Mouse (Mus musculus): ENCODE measurements around the gene Gdf9. TPM values are rescaled to one million over a fixed set of nuclear protein-coding genes. Genes with fewer than 3 reads are reported as not detected.

Gene Gdf9
- polyA plus RNA-seq, 1 experiment: 1.8 TPM

- TF ChIP-seq POLR2A (IDR thresholded peaks at IDR 0.05; ENCODE audit: borderline replicate concordance, low read depth, low read length): no peak
- 0 out of 2 replicates have a peak, but pooled peaks have one; percentile 22 for TF ChIP-seq CTCF (IDR thresholded peaks at IDR 0.05; ENCODE audit: low read depth, low read length)
- Histone ChIP-seq H3K4me3 (ENCODE audit: insufficient read depth, low read length) (peak within 1 kb of the TSS; percentile 60), H3K27ac (ENCODE audit: insufficient read depth, low read depth, low read length) (no peak within 1 kb of the TSS), H3K4me1 (ENCODE audit: control insufficient read depth, insufficient read depth, low read length) (peaks cover 5% of the 10 kb centered on the region; the same call in 1 of the 2 replicates)
Measured at GRCm38 (mm10) chr11:53456474-53457371, 25.9 kb downstream of the Gdf9 start, which contains the start of the genes Gm10447 and Shroom1. Gm10447 (minus strand) TSS chr11:53457110. Shroom1 (plus strand) TSS chr11:53457205.

DNA sequence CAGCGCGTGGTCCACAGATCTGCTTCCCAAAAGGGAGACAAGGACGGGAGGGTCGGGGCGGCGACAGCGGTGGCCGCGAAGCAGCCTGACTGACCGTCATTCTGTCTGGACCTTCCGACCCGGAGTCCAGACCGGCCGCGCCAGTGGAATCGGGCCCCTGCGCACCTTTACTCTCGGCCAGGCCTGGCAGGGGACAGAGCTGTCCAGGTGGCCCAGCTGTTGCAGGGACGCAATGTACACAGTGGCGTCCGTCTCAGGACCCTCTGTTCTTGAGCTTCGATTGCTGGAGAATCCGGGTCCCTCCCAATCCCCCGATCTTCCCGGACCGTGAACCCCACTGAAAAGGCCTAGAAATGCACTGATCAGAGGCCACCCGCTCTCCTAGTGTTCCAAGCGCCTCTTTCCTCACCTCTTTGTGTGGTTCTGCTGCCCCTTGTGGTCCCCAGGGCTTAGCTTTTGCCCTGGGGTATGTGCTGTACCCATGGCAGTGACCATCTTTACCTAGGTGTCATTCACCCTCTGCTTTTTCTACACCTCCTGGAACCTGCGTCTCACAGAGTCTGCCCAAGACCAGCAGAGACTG lies 26.6 kb downstream of the Gdf9 start:
- Histone ChIP-seq H3K27ac (ENCODE audit: insufficient read depth, low read depth, low read length) (no peak overlapping the region), H3K4me1 (ENCODE audit: control insufficient read depth, insufficient read depth, low read length) (peaks cover 5% of the 10 kb centered on the region; the same call in 1 of the 2 replicates), H3K4me3 (ENCODE audit: insufficient read depth, low read length) (peak overlapping the region; percentile 60)
- TF ChIP-seq POLR2A (IDR thresholded peaks at IDR 0.05; ENCODE audit: borderline replicate concordance, low read depth, low read length) (no peak), CTCF (IDR thresholded peaks at IDR 0.05; ENCODE audit: low read depth, low read length) (no peak)

GRCm38 (mm10) chr11:53458996-53459395 lies 28.2 kb downstream of the Gdf9 start:
- Histone ChIP-seq H3K4me3 (ENCODE audit: insufficient read depth, low read length) (no peak overlapping the region), H3K27ac (ENCODE audit: insufficient read depth, low read depth, low read length) (no peak overlapping the region), H3K4me1 (ENCODE audit: control insufficient read depth, insufficient read depth, low read length) (peaks cover 5% of the 10 kb centered on the region; the same call in 1 of the 2 replicates)
- TF ChIP-seq CTCF (IDR thresholded peaks at IDR 0.05; ENCODE audit: low read depth, low read length) (no peak), POLR2A (IDR thresholded peaks at IDR 0.05; ENCODE audit: borderline replicate concordance, low read depth, low read length) (no peak)

DNA sequence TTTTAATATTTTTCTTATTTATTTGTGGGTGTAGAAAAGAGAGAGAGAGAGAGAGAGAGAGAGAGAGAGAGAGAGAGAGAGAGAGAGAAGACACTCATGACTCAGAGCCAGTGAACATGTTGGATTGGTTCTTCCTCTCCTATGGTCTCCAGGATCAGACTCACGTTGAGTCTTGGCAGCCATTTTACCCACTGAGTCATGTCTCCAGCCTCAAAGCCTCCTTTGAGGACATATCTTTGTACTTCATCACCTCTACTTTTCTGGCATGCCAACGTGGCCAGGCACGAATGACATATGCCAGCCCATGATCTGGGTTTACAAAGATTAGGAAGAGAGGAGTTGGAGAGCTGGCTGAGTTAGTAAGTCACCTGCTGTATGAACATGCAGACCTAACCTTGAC lies 29.4 kb downstream of the Gdf9 start:
- peaks cover 5% of the 10 kb centered on the region; the same call in 1 of the 2 replicates for H3K4me1 ChIP-seq (ENCODE audit: control insufficient read depth, insufficient read depth, low read length)
- no peak for TF ChIP-seq POLR2A (IDR thresholded peaks at IDR 0.05; ENCODE audit: borderline replicate concordance, low read depth, low read length)
- no peak overlapping the region for H3K4me3 ChIP-seq (ENCODE audit: insufficient read depth, low read length)
- H3K27ac ChIP-seq (ENCODE audit: insufficient read depth, low read depth, low read length): no peak overlapping the region

DNA sequence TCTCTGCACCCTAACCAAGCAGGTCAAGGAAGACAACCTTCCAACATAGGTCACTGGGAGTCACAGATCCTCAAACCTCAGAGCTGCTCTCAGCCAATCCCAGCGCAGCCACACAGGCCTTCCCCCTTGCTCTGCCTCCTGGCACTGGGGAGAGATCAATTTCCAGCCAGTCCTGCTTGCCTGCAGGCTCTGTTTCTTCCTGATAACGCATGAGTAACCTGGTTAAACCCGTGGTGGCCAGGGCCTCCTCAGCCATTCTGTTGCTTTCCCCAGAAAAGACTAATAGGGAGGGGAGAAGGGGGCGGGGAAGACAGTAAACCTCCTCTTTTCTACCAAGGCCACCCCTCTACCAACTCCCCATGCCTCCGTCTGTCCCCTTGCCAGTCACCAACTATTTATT lies 30.9 kb downstream of the Gdf9 start:
- H3K4me3 ChIP-seq (ENCODE audit: insufficient read depth, low read length): no peak overlapping the region
- TF ChIP-seq CTCF (IDR thresholded peaks at IDR 0.05; ENCODE audit: low read depth, low read length) (no peak), POLR2A (IDR thresholded peaks at IDR 0.05; ENCODE audit: borderline replicate concordance, low read depth, low read length) (no peak)
- H3K27ac ChIP-seq (ENCODE audit: insufficient read depth, low read depth, low read length): no peak overlapping the region
- 0 out of 2 replicates have a peak, but pooled peaks cover 3% of the 10 kb centered on the region for H3K4me1 ChIP-seq (ENCODE audit: control insufficient read depth, insufficient read depth, low read length)

- no peaks in the 10 kb centered on the region for H3K4me1 ChIP-seq (ENCODE audit: control insufficient read depth, insufficient read depth, low read length)
- H3K4me3 ChIP-seq (ENCODE audit: insufficient read depth, low read length): peak overlapping the region; percentile 51
- no peak for TF ChIP-seq POLR2A (IDR thresholded peaks at IDR 0.05; ENCODE audit: borderline replicate concordance, low read depth, low read length)
- TF ChIP-seq CTCF (IDR thresholded peaks at IDR 0.05; ENCODE audit: low read depth, low read length): no peak
- H3K27ac ChIP-seq (ENCODE audit: insufficient read depth, low read depth, low read length): no peak overlapping the region
Measured at GRCm38 (mm10) chr11:53463551-53464424, 33.0 kb downstream of the Gdf9 start.

DNA sequence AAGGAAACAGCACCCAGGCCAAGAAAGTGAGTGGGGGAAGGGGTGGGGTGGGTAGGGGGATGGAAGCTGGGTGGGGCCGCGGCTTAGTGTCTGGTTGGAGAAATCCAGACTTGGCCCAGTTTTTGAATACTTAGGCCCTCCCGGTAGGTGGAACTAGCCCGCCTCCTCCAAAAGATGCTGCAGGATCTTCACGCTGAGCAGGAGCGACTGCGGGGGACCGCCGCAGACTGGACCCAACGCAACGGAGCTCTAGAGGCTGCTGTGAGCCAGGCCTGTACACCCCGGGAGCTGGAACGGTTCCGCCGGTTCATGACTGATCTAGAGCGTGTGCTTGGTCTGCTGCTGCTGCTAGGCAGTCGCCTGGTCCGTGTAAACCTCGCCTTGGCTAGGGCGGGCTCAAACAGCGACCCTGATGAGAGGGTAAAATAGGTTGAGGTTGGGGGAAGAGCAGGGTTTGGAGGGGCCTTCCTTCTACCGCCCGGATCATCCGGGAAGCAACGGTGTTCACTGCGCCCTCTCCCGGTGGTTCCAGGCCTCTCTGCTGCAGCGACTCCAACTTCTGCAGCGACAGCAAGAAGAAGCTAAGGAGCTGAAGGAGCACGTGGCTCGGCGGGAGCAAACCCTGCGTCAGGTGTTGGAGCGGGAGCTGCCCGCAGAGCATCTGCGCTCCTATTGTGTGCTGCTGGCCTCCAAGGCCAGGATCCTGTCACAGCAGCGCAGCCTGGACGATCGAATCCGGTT lies 35.6 kb downstream of the Gdf9 start:
- H3K4me3 ChIP-seq (ENCODE audit: insufficient read depth, low read length): no peak overlapping the region
- TF ChIP-seq CTCF (IDR thresholded peaks at IDR 0.05; ENCODE audit: low read depth, low read length): peak; percentile 73
- no peak for TF ChIP-seq POLR2A (IDR thresholded peaks at IDR 0.05; ENCODE audit: borderline replicate concordance, low read depth, low read length)
- no peaks in the 10 kb centered on the region for H3K4me1 ChIP-seq (ENCODE audit: control insufficient read depth, insufficient read depth, low read length)
- no peak overlapping the region for H3K27ac ChIP-seq (ENCODE audit: insufficient read depth, low read depth, low read length)

- TF ChIP-seq POLR2A (IDR thresholded peaks at IDR 0.05; ENCODE audit: borderline replicate concordance, low read depth, low read length) (no peak), CTCF (IDR thresholded peaks at IDR 0.05; ENCODE audit: low read depth, low read length) (no peak)
- H3K4me1 ChIP-seq (ENCODE audit: control insufficient read depth, insufficient read depth, low read length): no peaks in the 10 kb centered on the region
- no peak overlapping the region; the same call in 1 of the 2 replicates for H3K4me3 ChIP-seq (ENCODE audit: insufficient read depth, low read length)
- H3K27ac ChIP-seq (ENCODE audit: insufficient read depth, low read depth, low read length): no peak overlapping the region
Measured at GRCm38 (mm10) chr11:53469294-53469967, 38.6 kb downstream of the Gdf9 start.
